Mouse (Mus musculus) kidney, embryonic 15.5 days (tissue): ENCODE measurements around the gene Taf10. TPM values are rescaled to one million over a fixed set of nuclear protein-coding genes. Genes with fewer than 3 reads are reported as not detected.

Experiments used
- ATAC-seq: fragments of 200-750 bp; cut with Nextera tagmentation; replicated peaks from 2 replicates; pipeline ENCODE4 v1.8.0; 2017; ENCODE audit warnings: moderate TSS enrichment; ENCODE audit not compliant: low FRiP score
- H3K27ac ChIP-seq: fragments of 300-500 bp; sonication (generic); 2 replicates; pipeline ENCODE4 v1.5.1; 2015; ENCODE audit warnings: mild to moderate bottlenecking, inconsistent platforms
- H3K27me3 ChIP-seq: fragments of 300-500 bp; sonication (generic); 2 replicates; pipeline ENCODE4 v1.6.1; 2015; ENCODE audit warnings: inconsistent platforms
- H3K36me3 ChIP-seq: fragments of 300-500 bp; sonication (generic); 2 replicates; pipeline ENCODE4 v1.6.1; 2015; ENCODE audit warnings: inconsistent platforms
- H3K4me1 ChIP-seq: fragments of 300-500 bp; sonication (generic); 2 replicates; pipeline ENCODE4 v1.6.1; 2015; ENCODE audit warnings: inconsistent platforms
- H3K4me2 ChIP-seq: fragments of 300-500 bp; sonication (generic); 2 replicates; pipeline ENCODE4 v1.6.1; 2015; ENCODE audit warnings: moderate library complexity, mild to moderate bottlenecking, inconsistent platforms
- H3K4me3 ChIP-seq: fragments of 300-500 bp; sonication (generic); replicated peaks from 2 replicates; pipeline ENCODE4 v1.5.1; 2015; ENCODE audit warnings: mild to moderate bottlenecking, inconsistent platforms
- H3K9ac ChIP-seq: fragments of 300-500 bp; sonication (generic); 2 replicates; pipeline ENCODE4 v1.6.1; 2015; ENCODE audit warnings: mild to moderate bottlenecking, inconsistent platforms
- H3K9me3 ChIP-seq: fragments of 300-500 bp; sonication (generic); replicated peaks from 2 replicates; pipeline ENCODE4 v1.6.1; 2016; ENCODE audit warnings: inconsistent platforms
- WGBS: fragments of 180-500 bp; shearing (Covaris S2); methylation state at CpG from one replicate; pipeline ENCODE4 v1.1.7; 2015; ENCODE audit warnings: mixed read lengths; 5-methylcytosine and 5-hydroxymethylcytosine counted together
- polyA plus RNA-seq: library from polyadenylated mRNA; unstranded; fragments of >200 nt; fragmentation: Nextera tagmentation; extraction: Ambion mirVana; gene quantifications from 2 replicates; pipeline ENCODE4 v1.2.1, GENCODE M21; 2015

The Taf10 gene
- 127 and 136 TPM in 2 replicates for polyA plus RNA-seq

- H3K4me1 ChIP-seq = peaks cover 15% of the 10 kb centered on the region
- H3K4me2 ChIP-seq = peak within 1 kb of the TSS; percentile 82
- peak within 1 kb of the TSS; percentile 94 for H3K9ac ChIP-seq
- peak within 1 kb of the TSS; percentile 98 for H3K4me3 ChIP-seq
- WGBS = under 1% methylated on average over 63 of the region's 67 CpGs
- ATAC-seq = peak; percentile 98
- peak within 1 kb of the TSS; percentile 83 for H3K27ac ChIP-seq
- H3K36me3 ChIP-seq = peaks cover 69% of the 10 kb centered on the region
- no peaks in the 10 kb centered on the region for H3K9me3 ChIP-seq
- H3K27me3 ChIP-seq = no peaks in the 10 kb centered on the region
Measured at GRCm38 (mm10) chr7:105743926-105744590, at the start of gene Taf10. Gene Taf10 (minus strand): TSS chr7:105744361.

DNA sequence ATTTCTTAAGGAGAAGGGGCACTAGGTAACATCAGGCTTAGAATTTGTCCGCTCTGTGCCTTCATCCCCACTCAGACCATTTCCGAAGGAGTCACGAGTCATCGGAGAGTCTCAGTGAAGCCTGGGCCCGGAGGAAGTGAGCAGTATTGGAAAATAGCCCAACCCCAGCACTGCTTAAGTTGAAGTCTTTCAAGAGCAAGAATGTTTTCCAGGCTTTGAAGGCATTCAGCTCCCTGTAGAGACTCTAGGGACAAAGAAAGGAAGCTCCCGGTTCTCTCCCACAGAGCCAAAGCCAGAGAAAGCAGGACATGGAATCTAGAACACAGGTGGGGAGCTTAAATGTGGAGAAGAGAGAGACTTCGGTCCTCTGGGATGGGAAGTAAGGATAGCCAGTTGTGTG, 49.5 kb upstream of the Taf10 start:
- no peaks in the 10 kb centered on the region for H3K27me3 ChIP-seq
- H3K4me3 ChIP-seq = no peak overlapping the region
- no peak overlapping the region for H3K27ac ChIP-seq
- no peak overlapping the region for H3K4me2 ChIP-seq
- 80% methylated on average over 7 of the region's 7 CpGs for WGBS
- ATAC-seq = no peak
- H3K36me3 ChIP-seq = no peaks in the 10 kb centered on the region
- H3K9me3 ChIP-seq = no peaks in the 10 kb centered on the region
- no peak overlapping the region for H3K9ac ChIP-seq
- H3K4me1 ChIP-seq = no peaks in the 10 kb centered on the region; the same call in 1 of the 2 replicates

DNA sequence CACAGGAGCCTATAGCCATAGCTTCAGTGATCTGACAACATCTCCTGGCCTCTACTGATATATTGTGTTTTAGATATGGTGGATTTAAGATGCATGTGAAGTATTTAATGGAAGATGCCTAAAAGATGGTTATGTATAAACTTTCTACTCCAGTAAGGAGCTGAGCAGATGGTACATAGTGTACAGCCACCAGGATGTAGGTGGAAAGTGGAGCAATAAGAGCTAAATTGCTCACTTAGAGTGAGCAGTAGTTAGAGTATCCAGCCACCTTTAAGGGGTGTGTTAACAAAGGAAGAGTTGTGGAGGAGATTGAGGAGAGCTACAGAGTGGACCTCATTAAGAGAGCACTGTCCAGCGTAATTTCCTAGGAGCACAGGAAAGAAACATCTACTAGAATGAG, 47.0 kb upstream of the Taf10 start:
- ATAC-seq = no peak
- Histone ChIP-seq H3K4me2 (no peak overlapping the region), H3K9ac (no peak overlapping the region), H3K27me3 (no peaks in the 10 kb centered on the region), H3K9me3 (no peaks in the 10 kb centered on the region), H3K4me3 (no peak overlapping the region), H3K36me3 (no peaks in the 10 kb centered on the region), H3K4me1 (peaks cover 15% of the 10 kb centered on the region), H3K27ac (no peak overlapping the region)
- 92% methylated on average over 1 of the region's 1 CpGs for WGBS

- H3K4me3 ChIP-seq = peak within 1 kb of the TSS; percentile 90
- ATAC-seq = peak; percentile 83
- peak within 1 kb of the TSS; percentile 89 for H3K27ac ChIP-seq
- peaks cover 48% of the 10 kb centered on the region for H3K4me1 ChIP-seq
- H3K27me3 ChIP-seq = no peaks in the 10 kb centered on the region
- WGBS = under 1% methylated on average over 65 of the region's 97 CpGs
- H3K9me3 ChIP-seq = no peaks in the 10 kb centered on the region
- peak within 1 kb of the TSS; percentile 94 for H3K9ac ChIP-seq
- peaks cover 11% of the 10 kb centered on the region; the same call in 1 of the 2 replicates for H3K36me3 ChIP-seq
- H3K4me2 ChIP-seq = peak within 1 kb of the TSS; percentile 71
Measured at GRCm38 (mm10) chr7:105787285-105788140, 43.4 kb upstream of the Taf10 start, which contains the start of gene Dchs1. Gene Dchs1 (minus strand): TSS chr7:105787654.

DNA sequence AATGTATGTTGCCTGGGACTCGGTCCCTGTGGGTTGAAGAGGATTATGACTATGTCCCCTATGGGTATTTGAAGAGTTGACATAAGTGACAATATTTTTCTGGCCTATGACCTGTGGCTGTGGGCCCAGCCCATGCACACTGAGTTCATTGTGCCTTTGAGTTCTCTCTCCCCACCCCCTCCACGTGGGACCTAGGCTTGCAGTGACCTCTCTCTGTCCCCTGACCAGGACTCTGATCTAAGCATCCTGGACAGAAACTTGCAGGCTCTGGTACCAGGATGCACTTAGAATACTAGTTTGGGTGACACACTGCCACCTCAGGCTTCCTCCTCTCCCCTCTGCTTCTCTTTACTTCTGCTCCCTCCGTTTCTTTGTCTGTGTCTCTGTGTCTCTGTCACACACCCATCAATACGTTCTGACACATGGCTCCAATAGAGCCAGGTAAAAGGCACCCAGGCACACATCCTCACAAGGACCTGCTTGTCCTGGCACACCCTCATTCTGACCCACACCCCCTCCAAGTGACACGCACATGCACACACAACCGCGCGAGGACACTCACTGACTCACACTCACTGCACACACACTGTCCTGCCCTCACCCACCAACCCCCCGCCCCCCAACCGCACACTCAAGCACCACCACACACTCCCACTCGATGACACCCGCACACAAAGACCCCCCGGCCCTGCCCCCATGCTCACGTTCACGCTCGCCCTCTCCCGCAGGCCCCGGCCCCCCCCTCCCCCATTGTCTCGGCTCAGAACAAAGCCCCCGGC, 42.5 kb upstream of the Taf10 start:
- WGBS = 4% methylated on average over 20 of the region's 20 CpGs
- Histone ChIP-seq H3K9ac (peak overlapping the region; percentile 94), H3K27me3 (no peaks in the 10 kb centered on the region), H3K36me3 (peaks cover 17% of the 10 kb centered on the region), H3K9me3 (no peaks in the 10 kb centered on the region), H3K4me1 (peaks cover 48% of the 10 kb centered on the region), H3K27ac (peak overlapping the region; percentile 89), H3K4me3 (peak overlapping the region; percentile 90), H3K4me2 (peak overlapping the region; percentile 71)
- peak; percentile 68 for ATAC-seq

DNA sequence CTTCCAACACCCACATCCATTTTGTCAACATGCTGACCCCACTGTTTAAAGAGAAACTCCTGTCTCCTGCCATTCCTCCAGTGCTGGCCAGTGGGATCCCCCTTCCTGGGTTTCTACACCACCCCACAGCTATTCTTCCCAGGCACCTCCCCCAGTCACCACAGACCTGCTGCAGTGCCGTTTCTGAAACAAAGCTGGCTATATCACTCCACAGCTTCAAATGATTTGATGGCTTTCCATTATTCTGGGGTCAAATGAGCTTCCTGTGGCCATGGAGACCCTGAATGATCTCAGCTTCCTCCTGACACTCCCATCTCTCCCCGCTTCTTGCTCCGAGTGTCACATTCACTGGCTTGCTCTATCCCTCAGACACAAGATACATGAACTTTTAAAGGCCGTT, 40.4 kb upstream of the Taf10 start:
- peak overlapping the region; percentile 18; the same call in 1 of the 2 replicates for H3K4me3 ChIP-seq
- H3K9ac ChIP-seq = no peak overlapping the region
- peak overlapping the region; percentile 71 for H3K27ac ChIP-seq
- WGBS = 7% methylated on average over 4 of the region's 4 CpGs
- H3K36me3 ChIP-seq = peaks cover 30% of the 10 kb centered on the region
- peak overlapping the region; percentile 71 for H3K4me2 ChIP-seq
- ATAC-seq = no peak
- H3K4me1 ChIP-seq = peaks cover 51% of the 10 kb centered on the region
- no peaks in the 10 kb centered on the region for H3K9me3 ChIP-seq
- H3K27me3 ChIP-seq = no peaks in the 10 kb centered on the region

GRCm38 (mm10) chr7:105783861-105784260, 39.7 kb upstream of the Taf10 start:
- no peak overlapping the region for H3K4me3 ChIP-seq
- H3K4me1 ChIP-seq = peaks cover 58% of the 10 kb centered on the region
- H3K36me3 ChIP-seq = peaks cover 30% of the 10 kb centered on the region
- H3K27ac ChIP-seq = 0 out of 2 replicates have a peak overlapping the region, but pooled peaks have one; percentile 71
- no peak for ATAC-seq
- no peaks in the 10 kb centered on the region for H3K9me3 ChIP-seq
- H3K9ac ChIP-seq = no peak overlapping the region
- peak overlapping the region; percentile 71 for H3K4me2 ChIP-seq
- WGBS = 37% methylated on average over 4 of the region's 4 CpGs
- no peaks in the 10 kb centered on the region for H3K27me3 ChIP-seq

DNA sequence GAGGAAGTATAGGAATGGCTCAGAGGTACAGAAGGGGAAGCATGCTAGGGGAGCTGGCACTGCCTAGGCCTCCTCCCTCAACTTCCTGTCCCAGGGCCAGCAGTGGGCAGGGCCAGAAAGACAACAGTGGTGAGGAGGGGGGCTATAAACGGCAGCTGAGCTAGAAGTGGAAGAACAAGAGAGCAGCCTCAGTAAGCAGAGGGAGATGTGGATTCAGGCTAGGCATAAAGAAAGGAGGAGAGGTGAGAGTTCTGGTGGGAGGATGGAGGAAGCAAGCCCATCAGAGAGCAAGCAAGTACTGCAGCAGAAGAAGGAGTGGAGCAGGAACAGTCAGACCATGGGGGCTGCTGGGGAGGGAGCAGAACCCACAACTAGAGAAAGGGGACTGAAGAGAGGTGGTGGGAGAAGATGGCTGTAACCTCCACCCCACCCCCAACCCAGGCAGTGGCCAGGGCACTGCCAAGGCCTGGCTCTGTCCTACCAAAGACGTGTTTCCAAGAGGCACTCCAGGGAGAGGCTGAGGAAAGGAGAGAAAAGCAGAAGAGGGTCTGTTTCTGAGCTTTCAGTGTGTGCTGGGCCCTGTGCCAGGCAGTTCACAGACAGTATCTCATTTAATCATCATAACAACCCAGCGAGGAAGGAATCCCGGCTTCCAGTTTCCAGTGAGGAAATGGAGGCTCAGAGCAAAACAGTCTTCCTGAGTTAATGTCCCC, 34.5 kb upstream of the Taf10 start:
- Histone ChIP-seq H3K4me1 (peaks cover 60% of the 10 kb centered on the region), H3K27me3 (no peaks in the 10 kb centered on the region), H3K4me2 (peak overlapping the region; percentile 53), H3K4me3 (peak overlapping the region; percentile 31), H3K27ac (peak overlapping the region; percentile 94), H3K9me3 (no peaks in the 10 kb centered on the region), H3K9ac (peak overlapping the region; percentile 34; the same call in 1 of the 2 replicates), H3K36me3 (peaks cover 35% of the 10 kb centered on the region)
- WGBS = 13% methylated on average over 4 of the region's 4 CpGs
- peak; percentile 76 for ATAC-seq

- Histone ChIP-seq H3K27ac (peak overlapping the region; percentile 94), H3K4me2 (peak overlapping the region; percentile 53), H3K36me3 (peaks cover 35% of the 10 kb centered on the region), H3K9ac (no peak overlapping the region), H3K27me3 (no peaks in the 10 kb centered on the region), H3K9me3 (no peaks in the 10 kb centered on the region), H3K4me1 (peaks cover 61% of the 10 kb centered on the region), H3K4me3 (peak overlapping the region; percentile 31)
- ATAC-seq = peak; percentile 81
- WGBS = 16% methylated on average over 13 of the region's 13 CpGs
Measured at GRCm38 (mm10) chr7:105777797-105778552, 33.8 kb upstream of the Taf10 start.

DNA sequence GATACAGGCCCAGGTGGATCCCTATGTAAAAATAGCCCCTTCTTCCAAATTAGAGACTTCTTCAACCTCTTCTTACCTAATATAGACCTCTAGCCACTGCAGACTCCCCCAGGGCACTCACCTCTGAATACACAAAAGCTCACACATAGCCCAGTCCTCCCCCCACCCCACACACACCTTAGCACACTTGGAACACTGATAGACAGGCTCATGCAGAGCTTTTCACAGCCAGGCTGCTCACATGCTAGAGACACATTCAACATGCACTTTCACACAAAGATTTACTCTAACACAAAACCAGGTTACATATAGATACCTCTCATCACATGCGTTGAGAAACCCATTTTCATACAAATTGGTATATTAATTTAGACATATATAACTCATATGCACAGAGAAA, 33.2 kb upstream of the Taf10 start:
- Histone ChIP-seq H3K27me3 (no peaks in the 10 kb centered on the region), H3K36me3 (peaks cover 36% of the 10 kb centered on the region), H3K4me1 (peaks cover 60% of the 10 kb centered on the region), H3K4me3 (no peak overlapping the region), H3K9me3 (no peaks in the 10 kb centered on the region), H3K4me2 (peak overlapping the region; percentile 53), H3K9ac (no peak overlapping the region), H3K27ac (peak overlapping the region; percentile 94)
- WGBS = 87% methylated on average over 1 of the region's 1 CpGs
- no peak for ATAC-seq
